Mouse (Mus musculus): ENCODE measurements around the gene Gm49673.
"Not testable (repeated sequence)": the region's sequence is repeated elsewhere in the genome, so short reads cannot be mapped to it uniquely, and the experiment has no call there.

Gm49673 gene

GRCm38 (mm10) chr17:8147439-8148316 is at the start of gene Gm49673, which contains the start of gene Rnaset2a:
Gene Gm49673, minus strand, starts transcription at chr17:8147788.
Gene Rnaset2a, minus strand, starts transcription at chr17:8148097.
- DNase-seq (ENCODE audit: low spot score in 2 of 2) = peak in 1 of 2 experiments; percentile 26

- no peak for DNase-seq (ENCODE audit: low spot score in 2 of 2)
These were observed 48.2 kb upstream of the Gm49673 start for GRCm38 (mm10) chr17:8195685-8196376.

- no peak for DNase-seq (ENCODE audit: low spot score in 2 of 2)
These were observed 46.1 kb upstream of the Gm49673 start for GRCm38 (mm10) chr17:8193678-8194077.

DNA sequence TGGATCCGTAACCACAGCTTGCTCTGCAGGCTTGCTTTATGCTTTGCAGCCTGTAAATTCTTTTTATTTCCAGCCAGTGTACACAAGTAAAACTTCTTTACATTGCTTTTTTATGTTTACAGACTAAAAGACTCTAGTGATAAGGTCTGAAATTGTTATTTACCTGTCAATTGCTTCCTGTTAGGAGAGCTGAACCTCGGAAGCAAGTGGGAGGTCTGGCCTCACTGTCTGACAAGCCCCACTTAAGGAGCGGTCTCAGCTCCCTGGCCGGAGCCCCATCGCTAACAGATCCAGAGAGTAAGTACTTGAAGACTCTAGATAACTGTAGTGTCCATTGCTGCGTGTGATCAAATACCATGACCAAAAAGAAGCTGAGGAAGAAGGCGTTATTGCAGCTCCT is 36.6 kb upstream of the Gm49673 start:
- no peak for DNase-seq (ENCODE audit: low spot score in 2 of 2)

GRCm38 (mm10) chr17:8183815-8184214 is 36.2 kb upstream of the Gm49673 start:
- DNase-seq (ENCODE audit: low spot score in 2 of 2) = no peak

GRCm38 (mm10) chr17:8177090-8177489 is 29.5 kb upstream of the Gm49673 start:
- DNase-seq (ENCODE audit: low spot score in 2 of 2) = no peak

DNA sequence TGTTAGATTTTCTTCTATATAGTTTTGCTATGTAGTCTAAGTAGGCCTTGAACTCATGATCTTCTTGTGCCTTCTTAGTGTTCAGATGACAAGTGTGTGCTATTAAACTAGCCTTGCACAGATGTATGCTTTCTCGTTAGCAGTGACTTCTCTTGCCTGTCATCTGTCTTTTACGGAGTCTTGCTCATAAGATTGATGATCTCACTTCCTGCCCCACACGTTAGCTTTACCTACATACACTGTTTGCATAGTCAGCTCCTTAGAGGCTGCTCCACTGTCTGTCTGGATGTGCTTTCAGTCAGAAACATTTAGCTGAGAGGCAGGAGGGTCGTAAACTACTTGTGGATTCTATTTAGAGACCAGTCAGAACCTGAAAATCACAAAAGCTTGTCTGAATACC is 23.5 kb upstream of the Gm49673 start:
- no peak for DNase-seq (ENCODE audit: low spot score in 2 of 2)

GRCm38 (mm10) chr17:8170331-8170730 is 22.7 kb upstream of the Gm49673 start:
- DNase-seq (ENCODE audit: low spot score in 2 of 2) = no peak

GRCm38 (mm10) chr17:8167436-8167835 is 19.8 kb upstream of the Gm49673 start:
- not testable (repeated sequence) for DNase-seq (ENCODE audit: low spot score in 2 of 2)

DNA sequence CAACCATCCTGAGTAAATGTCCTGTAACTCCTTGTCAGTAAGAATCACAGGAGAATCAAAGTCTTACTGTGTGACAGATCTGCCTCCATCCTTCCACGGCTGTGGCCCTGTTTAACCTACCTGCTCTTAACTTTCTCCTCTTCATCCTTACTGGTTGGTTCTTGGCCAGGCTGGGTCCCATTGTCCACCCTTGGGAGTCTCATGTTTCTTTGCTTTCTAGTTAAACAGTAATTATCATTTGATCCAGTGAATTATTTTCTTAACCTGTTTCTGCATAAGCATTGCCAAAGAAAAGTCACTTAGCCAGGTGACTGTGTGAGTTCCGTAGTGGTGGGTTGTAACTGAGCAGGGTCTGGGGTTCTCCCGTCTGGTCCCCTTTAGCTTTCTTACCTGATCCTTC is 18.9 kb upstream of the Gm49673 start:
- DNase-seq (ENCODE audit: low spot score in 2 of 2) = not testable (repeated sequence)

DNA sequence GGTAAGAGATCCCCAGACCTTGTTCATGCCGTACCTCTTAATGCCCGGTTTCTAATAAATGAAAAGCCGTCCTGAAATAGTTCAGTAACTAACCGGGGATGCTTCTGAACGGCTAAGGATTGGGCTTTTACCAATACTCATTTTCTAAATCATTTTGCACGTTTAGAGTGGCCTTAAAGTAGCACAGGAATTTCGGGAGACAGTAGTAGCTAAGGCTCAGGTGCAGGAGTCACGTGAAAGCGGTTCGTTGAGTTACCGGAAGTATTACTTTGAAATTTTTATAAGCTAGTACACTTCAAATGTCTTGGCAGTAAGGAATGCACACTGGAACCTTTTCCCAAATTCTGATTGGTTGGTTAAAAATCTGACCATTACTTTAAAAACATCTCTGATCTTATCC is 18.4 kb upstream of the Gm49673 start:
- not testable (repeated sequence) for DNase-seq (ENCODE audit: low spot score in 2 of 2)

DNA sequence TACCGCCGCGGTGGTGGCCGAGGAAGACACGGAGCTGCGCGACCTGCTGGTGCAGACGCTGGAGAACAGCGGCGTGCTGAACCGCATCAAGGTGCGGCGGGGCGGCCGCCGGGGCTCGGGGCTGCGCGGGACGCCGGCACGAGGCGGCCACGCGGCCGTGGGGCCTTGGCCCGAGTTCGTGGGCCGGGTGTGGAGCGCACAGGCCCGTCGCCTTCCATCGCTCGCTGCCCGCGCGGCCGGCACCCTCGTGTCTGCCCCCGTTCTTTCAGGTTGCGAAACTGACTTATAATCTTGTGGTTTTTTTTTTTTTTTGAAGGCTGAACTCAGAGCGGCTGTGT is 18.0 kb upstream of the Gm49673 start:
- DNase-seq (ENCODE audit: low spot score in 2 of 2) = peak in 1 of 2 experiments; percentile 41

GRCm38 (mm10) chr17:8164701-8165607 is 17.4 kb upstream of the Gm49673 start, which contains the start of gene Fgfr1op:
Gene Fgfr1op, plus strand, starts transcription at chr17:8165501.
- peak in 1 of 2 experiments; percentile 62 for DNase-seq (ENCODE audit: low spot score in 2 of 2)

- DNase-seq (ENCODE audit: low spot score in 2 of 2) = not testable (repeated sequence)
These were observed 13.4 kb upstream of the Gm49673 start for GRCm38 (mm10) chr17:8160969-8161368.

GRCm38 (mm10) chr17:8158627-8159026 is 11.0 kb upstream of the Gm49673 start:
- DNase-seq (ENCODE audit: low spot score in 2 of 2) = not testable (repeated sequence)

GRCm38 (mm10) chr17:8155982-8156381 is 8.4 kb upstream of the Gm49673 start:
- not testable (repeated sequence) for DNase-seq (ENCODE audit: low spot score in 2 of 2)

DNA sequence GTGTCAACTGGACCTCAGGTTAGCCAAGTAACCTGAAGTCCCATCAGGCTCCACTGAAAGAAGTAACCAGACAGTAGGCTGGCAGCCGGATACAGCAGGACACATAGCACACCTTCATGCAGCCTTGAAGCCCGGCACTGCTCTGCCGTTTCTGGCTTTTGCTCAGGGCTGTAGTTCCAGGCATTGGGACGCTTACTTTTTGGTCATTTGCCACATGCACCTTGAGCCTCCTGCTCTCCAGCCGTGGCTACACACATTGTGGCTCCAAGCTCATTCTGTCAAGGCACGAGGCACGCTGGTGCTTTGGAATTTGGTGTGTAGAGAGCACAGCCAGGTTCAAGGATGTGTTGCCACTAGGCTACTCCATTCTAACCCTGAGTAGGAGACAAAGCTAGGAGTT is 7.4 kb upstream of the Gm49673 start:
- not testable (repeated sequence) for DNase-seq (ENCODE audit: low spot score in 2 of 2)

DNA sequence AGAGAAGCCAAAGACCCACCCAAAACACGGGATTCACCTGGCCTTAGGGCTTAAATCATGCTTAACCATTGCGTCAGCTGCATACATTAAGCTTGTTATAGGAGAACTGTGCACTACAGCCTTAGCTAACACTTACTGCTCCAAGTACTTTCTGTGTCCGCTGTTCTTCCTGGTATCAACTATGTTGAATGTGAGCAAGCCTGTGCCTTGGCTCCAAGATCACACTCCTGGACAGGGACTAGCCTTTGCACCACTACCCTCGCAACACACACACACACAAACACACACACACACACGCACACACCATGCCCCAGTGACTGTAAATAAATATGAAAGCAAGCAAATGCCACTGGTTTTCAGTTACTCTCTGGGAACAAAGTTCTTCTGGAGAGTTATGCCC is 657 bp downstream of the Gm49673 start:
- not testable (repeated sequence) for DNase-seq (ENCODE audit: low spot score in 2 of 2)

- not testable (repeated sequence) for DNase-seq (ENCODE audit: low spot score in 2 of 2)
These were observed 3.5 kb downstream of the Gm49673 start for GRCm38 (mm10) chr17:8143802-8144673.

DNA sequence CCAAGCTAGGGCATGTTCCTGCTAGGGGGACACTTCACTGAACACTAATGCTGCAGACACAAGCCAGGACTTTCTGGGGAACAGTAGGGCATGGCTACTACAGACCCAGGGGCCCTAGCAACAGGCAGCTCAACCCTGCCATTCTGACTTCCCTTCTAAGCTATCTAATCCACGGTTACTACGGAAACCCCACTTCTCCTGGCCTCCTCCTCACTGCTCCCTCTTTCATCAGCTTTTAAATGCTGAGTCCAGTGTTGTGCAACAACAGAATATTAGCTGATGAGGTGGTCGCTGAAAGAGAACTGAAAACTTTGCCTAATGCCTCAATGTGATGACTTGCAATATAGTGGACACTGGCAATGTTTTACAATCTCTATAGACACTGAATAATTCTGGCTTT is 7.4 kb downstream of the Gm49673 start:
- not testable (repeated sequence) for DNase-seq (ENCODE audit: low spot score in 2 of 2)

DNA sequence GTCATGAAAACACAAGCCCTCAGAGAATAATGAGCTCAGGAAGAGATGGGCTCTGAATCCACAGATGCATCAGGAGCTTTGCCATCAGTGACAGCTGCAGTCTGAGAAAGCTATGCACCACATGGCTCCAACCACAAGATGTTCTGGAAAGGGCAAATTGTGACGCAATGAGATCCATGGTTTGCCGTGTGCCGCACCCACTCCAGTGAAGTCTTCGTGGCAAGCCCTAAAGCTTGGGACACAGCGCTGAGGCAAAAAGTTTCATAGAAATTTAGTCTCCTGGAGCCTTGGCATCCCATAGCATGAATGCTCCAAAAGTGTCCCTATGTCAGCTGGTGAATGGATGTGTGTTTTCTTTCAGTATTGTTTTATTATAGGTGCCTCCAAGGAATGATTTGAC is 9.5 kb downstream of the Gm49673 start:
- not testable (repeated sequence) for DNase-seq (ENCODE audit: low spot score in 2 of 2)

Data from urinary bladder, postnatal 4 days (tissue).